Mouse (Mus musculus): Measurements from ENCODE around the gene Gm1043. TPM values are rescaled to one million over a fixed set of nuclear protein-coding genes. Genes with fewer than 3 reads are reported as not detected.

The Gm1043 gene
- polyA plus RNA-seq, 1 experiment from 2014 or later, result 0.03 TPM

DNA sequence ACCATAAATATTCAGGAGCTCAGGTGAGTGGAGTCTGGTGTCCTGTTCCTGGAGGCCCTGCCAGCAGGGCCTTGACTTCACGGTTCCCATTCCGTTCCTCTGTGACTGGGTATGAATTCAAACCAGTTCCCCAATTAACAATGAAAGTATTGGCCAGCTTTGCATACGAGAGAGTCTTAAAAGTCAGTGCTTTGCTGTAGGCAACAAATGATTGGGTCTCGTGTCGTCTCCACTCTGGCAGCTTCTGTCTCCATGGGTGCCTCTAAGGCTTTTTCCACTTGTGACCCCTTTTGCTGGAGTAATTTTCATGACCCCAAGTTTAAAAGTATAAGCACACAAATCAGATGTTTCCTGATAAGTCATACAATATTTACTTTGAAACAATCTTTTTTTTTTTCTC, 4.6 kb upstream of the Gm1043 start:
- Histone ChIP-seq H3K36me3 (ENCODE audit: control insufficient read depth, insufficient read depth, low read length) (no peaks in the 10 kb centered on the region), H3K27me3 (replicated peaks; ENCODE audit: control insufficient read depth, insufficient read depth, low read length) (peaks cover 4% of the 10 kb centered on the region; the same call in 1 of the 2 replicates), H3K4me1 (ENCODE audit: control insufficient read depth, insufficient read depth, low read length) (peaks cover 6% of the 10 kb centered on the region; the same call in 1 of the 2 replicates), H3K4me3 (ENCODE audit: low read depth, low read length) (no peak overlapping the region), H3K4me2 (ENCODE audit: low read depth, low read length) (no peak overlapping the region), H3K9ac (ENCODE audit: low read depth, low read length) (no peak overlapping the region), H3K27ac (replicated peaks; ENCODE audit: low read depth, low read length) (no peak overlapping the region), H3K9me3 (ENCODE audit: control insufficient read depth, low read length) (no peaks in the 10 kb centered on the region)
- ATAC-seq (ENCODE audit: low read depth) (no peak), DNase-seq (ENCODE audit: low spot score) (no peak)
- WGBS, result 80% methylated on average over 5 of the region's 5 CpGs

DNA sequence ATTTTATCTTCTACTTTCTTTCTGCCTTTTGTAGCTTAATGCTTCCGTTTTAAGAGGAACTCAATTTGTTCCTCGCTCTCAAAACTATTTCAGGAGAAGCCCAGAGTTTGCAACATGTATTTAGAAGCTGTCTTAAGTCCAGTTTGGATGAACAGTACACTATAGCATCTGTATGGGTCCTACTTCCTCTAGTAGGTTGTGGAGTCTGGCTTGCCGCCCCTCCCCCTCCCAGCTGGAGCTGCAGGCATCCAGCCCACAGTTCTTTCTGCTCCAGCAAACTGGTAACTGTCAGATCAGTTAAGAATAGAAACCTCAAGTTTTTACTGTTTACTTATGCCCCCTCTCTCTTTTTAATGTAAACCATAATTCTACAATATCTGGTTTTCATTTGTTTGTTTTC, 2.8 kb upstream of the Gm1043 start:
- H3K4me1 ChIP-seq (ENCODE audit: control insufficient read depth, insufficient read depth, low read length), result peaks cover 6% of the 10 kb centered on the region; the same call in 1 of the 2 replicates
- no peaks in the 10 kb centered on the region for H3K36me3 ChIP-seq (ENCODE audit: control insufficient read depth, insufficient read depth, low read length)
- no peak overlapping the region for H3K9ac ChIP-seq (ENCODE audit: low read depth, low read length)
- no peaks in the 10 kb centered on the region for H3K27me3 ChIP-seq (replicated peaks; ENCODE audit: control insufficient read depth, insufficient read depth, low read length)
- DNase-seq (ENCODE audit: low spot score), result no peak
- no peak overlapping the region for H3K27ac ChIP-seq (replicated peaks; ENCODE audit: low read depth, low read length)
- H3K4me3 ChIP-seq (ENCODE audit: low read depth, low read length), result no peak overlapping the region
- H3K4me2 ChIP-seq (ENCODE audit: low read depth, low read length), result no peak overlapping the region
- no peak for ATAC-seq (ENCODE audit: low read depth)
- no peaks in the 10 kb centered on the region for H3K9me3 ChIP-seq (ENCODE audit: control insufficient read depth, low read length)
- WGBS, result 17% methylated on average over 3 of the region's 3 CpGs

DNA sequence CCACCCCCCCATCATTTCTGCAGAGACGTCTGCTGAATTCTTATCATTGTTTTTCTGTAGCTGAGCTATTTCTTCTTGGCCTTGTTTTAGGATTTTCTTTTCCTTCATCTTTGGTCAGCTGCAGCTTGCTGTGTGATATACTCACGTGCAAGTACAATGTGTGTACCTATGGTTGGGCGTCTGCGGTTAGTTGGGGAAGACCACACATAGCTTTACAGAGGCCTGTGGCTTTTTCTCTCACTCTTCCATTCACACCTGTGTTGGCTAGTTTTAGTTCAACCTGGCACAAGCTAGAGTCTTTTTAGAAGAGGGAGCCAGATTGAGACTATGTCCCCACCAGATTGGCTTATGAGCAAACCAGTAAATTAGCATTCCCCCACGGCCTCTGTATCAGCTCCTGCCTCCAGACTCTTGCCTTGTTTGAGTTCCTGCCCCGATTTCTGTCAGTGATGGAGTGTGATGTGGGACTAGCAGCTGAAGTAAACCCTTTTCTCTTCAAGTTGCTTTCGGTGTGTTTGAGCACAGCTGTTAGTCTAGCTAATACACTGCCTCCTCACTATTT, 1.9 kb upstream of the Gm1043 start:
- Histone ChIP-seq H3K9me3 (ENCODE audit: control insufficient read depth, low read length) (no peaks in the 10 kb centered on the region), H3K27ac (replicated peaks; ENCODE audit: low read depth, low read length) (no peak overlapping the region), H3K4me1 (ENCODE audit: control insufficient read depth, insufficient read depth, low read length) (peaks cover 6% of the 10 kb centered on the region; the same call in 1 of the 2 replicates), H3K9ac (ENCODE audit: low read depth, low read length) (no peak overlapping the region), H3K4me2 (ENCODE audit: low read depth, low read length) (no peak overlapping the region), H3K27me3 (replicated peaks; ENCODE audit: control insufficient read depth, insufficient read depth, low read length) (no peaks in the 10 kb centered on the region), H3K36me3 (ENCODE audit: control insufficient read depth, insufficient read depth, low read length) (no peaks in the 10 kb centered on the region), H3K4me3 (ENCODE audit: low read depth, low read length) (no peak overlapping the region)
- ATAC-seq (ENCODE audit: low read depth), result no peak
- DNase-seq (ENCODE audit: low spot score), result no peak
- WGBS, result 73% methylated on average over 7 of the region's 7 CpGs

DNA sequence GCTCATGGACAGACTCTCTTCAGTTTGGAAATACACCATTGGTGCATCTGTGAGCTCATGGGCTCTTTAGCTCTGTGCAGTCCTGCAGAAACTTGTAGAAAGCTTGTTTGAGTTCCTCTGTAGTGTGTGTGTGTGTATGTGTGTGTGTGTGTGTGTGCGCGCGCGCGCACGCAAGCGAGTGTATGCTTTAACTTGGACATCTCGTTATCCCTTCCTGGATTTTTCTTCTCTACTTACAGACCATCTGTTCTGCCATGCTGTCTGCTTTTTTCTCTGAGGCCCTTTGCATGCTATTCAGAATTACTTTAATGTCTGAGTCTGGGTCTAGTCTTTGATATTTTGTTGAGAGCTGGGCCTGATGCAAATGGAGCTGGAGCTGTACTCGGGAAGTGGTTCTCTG, 1.3 kb upstream of the Gm1043 start:
- Histone ChIP-seq H3K4me3 (ENCODE audit: low read depth, low read length) (no peak overlapping the region), H3K27me3 (replicated peaks; ENCODE audit: control insufficient read depth, insufficient read depth, low read length) (no peaks in the 10 kb centered on the region), H3K4me2 (ENCODE audit: low read depth, low read length) (no peak overlapping the region), H3K4me1 (ENCODE audit: control insufficient read depth, insufficient read depth, low read length) (peaks cover 6% of the 10 kb centered on the region; the same call in 1 of the 2 replicates), H3K36me3 (ENCODE audit: control insufficient read depth, insufficient read depth, low read length) (no peaks in the 10 kb centered on the region), H3K9ac (ENCODE audit: low read depth, low read length) (no peak overlapping the region), H3K9me3 (ENCODE audit: control insufficient read depth, low read length) (no peaks in the 10 kb centered on the region), H3K27ac (replicated peaks; ENCODE audit: low read depth, low read length) (no peak overlapping the region)
- WGBS, result 82% methylated on average over 9 of the region's 9 CpGs
- ATAC-seq (ENCODE audit: low read depth) (no peak), DNase-seq (ENCODE audit: low spot score) (no peak)

DNA sequence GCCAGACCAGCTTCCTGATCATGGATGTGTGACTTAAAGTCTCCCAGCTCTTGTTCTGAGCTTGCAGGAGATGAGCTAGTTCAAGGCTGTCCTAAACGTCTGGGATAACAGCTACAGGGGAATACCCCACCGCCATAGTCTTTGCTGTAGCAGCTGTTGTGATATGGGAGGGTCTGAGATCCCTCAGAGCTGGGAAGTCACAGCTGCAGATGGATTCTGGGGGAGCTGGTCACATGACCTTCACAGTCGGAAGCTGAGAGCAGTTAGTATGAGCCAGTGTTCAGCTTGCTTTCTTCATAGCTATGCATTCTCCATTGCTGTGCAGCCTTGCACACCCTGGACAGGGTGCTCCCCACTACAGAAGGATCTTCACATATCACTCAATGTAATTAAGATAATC, 748 bp downstream of the Gm1043 start:
- 55% methylated on average over 3 of the region's 3 CpGs for WGBS

DNA sequence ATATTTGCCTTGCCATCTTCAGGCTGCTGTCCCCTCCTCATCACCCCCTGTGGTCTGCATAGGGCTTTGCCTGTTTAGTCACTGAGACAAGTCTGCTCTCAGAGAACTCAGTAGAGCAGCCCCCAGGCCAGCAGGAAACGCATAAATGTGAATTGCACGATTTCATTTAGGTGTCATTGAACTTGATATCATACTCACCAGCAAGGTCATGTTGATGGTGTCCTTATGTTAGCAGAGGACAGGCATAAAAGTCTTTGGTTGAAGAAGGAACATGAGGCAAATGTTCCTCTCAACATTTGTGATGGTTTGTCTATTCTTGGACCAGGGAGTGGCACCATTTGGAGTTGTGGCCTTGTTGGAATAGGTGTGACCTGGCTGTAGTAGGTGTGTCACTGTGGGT, 2.6 kb downstream of the Gm1043 start:
- no peak overlapping the region for H3K4me2 ChIP-seq (ENCODE audit: low read depth, low read length)
- no peak overlapping the region for H3K4me3 ChIP-seq (ENCODE audit: low read depth, low read length)
- 47% methylated on average over 2 of the region's 2 CpGs for WGBS
- no peak overlapping the region for H3K9ac ChIP-seq (ENCODE audit: low read depth, low read length)
- H3K27ac ChIP-seq (replicated peaks; ENCODE audit: low read depth, low read length), result no peak overlapping the region
- ATAC-seq (ENCODE audit: low read depth) (no peak), DNase-seq (ENCODE audit: low spot score) (no peak)
- H3K36me3 ChIP-seq (ENCODE audit: control insufficient read depth, insufficient read depth, low read length), result no peaks in the 10 kb centered on the region
- no peaks in the 10 kb centered on the region for H3K9me3 ChIP-seq (ENCODE audit: control insufficient read depth, low read length)
- H3K27me3 ChIP-seq (replicated peaks; ENCODE audit: control insufficient read depth, insufficient read depth, low read length), result peaks cover 28% of the 10 kb centered on the region
- no peaks in the 10 kb centered on the region; the same call in 1 of the 2 replicates for H3K4me1 ChIP-seq (ENCODE audit: control insufficient read depth, insufficient read depth, low read length)

More for the DNA sequence above, 748 bp downstream of the Gm1043 start:
- Histone ChIP-seq H3K4me3 (ENCODE audit: low read depth, low read length) (no peak overlapping the region), H3K9ac (ENCODE audit: low read depth, low read length) (no peak overlapping the region), H3K27ac (replicated peaks; ENCODE audit: low read depth, low read length) (no peak overlapping the region), H3K36me3 (ENCODE audit: control insufficient read depth, insufficient read depth, low read length) (no peaks in the 10 kb centered on the region), H3K4me2 (ENCODE audit: low read depth, low read length) (no peak overlapping the region), H3K27me3 (replicated peaks; ENCODE audit: control insufficient read depth, insufficient read depth, low read length) (peaks cover 9% of the 10 kb centered on the region), H3K9me3 (ENCODE audit: control insufficient read depth, low read length) (no peaks in the 10 kb centered on the region), H3K4me1 (ENCODE audit: control insufficient read depth, insufficient read depth, low read length) (peaks cover 6% of the 10 kb centered on the region; the same call in 1 of the 2 replicates)
- DNase-seq (ENCODE audit: low spot score) (no peak), ATAC-seq (ENCODE audit: low read depth) (no peak)

DNA sequence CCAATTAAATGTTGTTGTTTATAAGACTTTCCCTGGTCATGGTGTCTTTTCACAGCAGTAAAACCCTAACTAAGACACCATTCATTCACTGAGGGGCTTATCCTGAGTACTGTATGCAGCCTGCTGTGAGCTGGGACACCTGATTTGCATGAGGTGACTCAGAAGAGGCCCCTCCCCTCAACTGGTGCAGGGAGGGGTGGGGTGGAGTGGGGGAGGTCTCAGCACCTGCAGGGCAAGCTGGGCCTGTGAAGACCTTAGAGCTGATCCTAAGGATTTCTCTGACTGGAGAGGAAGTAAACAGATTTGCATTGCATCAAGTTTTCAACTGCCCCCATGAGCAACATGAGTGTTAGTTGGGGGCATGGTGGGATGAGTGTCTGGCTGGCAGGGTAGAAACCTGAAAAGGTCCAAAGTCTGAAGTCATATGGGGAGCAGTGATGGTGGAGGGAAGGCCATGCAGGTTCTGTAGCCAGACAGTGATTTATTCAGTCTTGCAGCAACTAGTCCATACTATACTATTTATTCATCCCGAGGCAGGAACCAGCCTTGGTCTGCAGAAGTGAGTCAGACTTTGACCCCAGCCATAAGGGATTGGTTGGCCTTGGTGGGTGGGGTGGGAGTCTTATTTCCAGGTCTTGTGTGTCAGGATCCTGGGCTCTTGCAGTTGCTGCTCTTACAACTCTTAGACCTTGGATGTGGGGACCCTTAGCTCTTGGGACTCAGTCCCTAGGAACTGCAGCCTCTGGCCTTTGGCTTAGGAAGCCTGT, 3.4 kb downstream of the Gm1043 start:
- no peak for ATAC-seq (ENCODE audit: low read depth)

DNA sequence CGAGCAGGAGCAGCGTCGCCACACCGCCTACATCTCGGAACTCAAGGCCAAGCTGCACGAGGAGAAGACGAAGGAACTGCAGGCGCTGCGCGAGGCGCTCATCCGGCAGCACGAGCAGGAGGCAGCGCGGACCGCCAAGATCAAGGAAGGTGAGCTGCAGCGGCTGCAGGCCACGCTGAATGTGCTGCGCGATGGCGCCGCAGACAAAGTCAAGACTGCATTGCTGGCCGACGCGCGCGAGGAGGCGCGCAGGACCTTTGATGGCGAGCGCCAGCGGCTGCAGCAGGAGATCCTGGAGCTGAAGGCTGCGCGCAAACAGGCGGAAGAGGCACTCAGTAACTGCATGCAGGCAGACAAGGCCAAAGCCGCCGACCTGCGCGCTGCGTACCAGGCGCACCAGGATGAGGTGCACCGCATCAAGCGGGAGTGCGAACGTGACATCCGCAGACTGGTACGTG, 6.0 kb downstream of the Gm1043 start:
- Histone ChIP-seq H3K4me2 (ENCODE audit: low read depth, low read length) (peak overlapping the region; percentile 63), H3K4me1 (ENCODE audit: control insufficient read depth, insufficient read depth, low read length) (no peaks in the 10 kb centered on the region; the same call in 1 of the 2 replicates), H3K9ac (ENCODE audit: low read depth, low read length) (peak overlapping the region; percentile 44), H3K27ac (replicated peaks; ENCODE audit: low read depth, low read length) (no peak overlapping the region), H3K4me3 (ENCODE audit: low read depth, low read length) (peak overlapping the region; percentile 37), H3K9me3 (ENCODE audit: control insufficient read depth, low read length) (no peaks in the 10 kb centered on the region), H3K27me3 (replicated peaks; ENCODE audit: control insufficient read depth, insufficient read depth, low read length) (peaks cover 30% of the 10 kb centered on the region), H3K36me3 (ENCODE audit: control insufficient read depth, insufficient read depth, low read length) (no peaks in the 10 kb centered on the region)
- under 1% methylated on average over 33 of the region's 47 CpGs for WGBS
- peak; percentile 62 for ATAC-seq (ENCODE audit: low read depth)
- DNase-seq (ENCODE audit: low spot score), result peak; percentile 56

More for the DNA sequence above, 3.4 kb downstream of the Gm1043 start:
- no peak overlapping the region for H3K4me2 ChIP-seq (ENCODE audit: low read depth, low read length)
- DNase-seq (ENCODE audit: low spot score), result no peak
- no peaks in the 10 kb centered on the region for H3K36me3 ChIP-seq (ENCODE audit: control insufficient read depth, insufficient read depth, low read length)
- H3K9ac ChIP-seq (ENCODE audit: low read depth, low read length), result no peak overlapping the region
- no peak overlapping the region for H3K4me3 ChIP-seq (ENCODE audit: low read depth, low read length)
- no peaks in the 10 kb centered on the region for H3K9me3 ChIP-seq (ENCODE audit: control insufficient read depth, low read length)
- no peaks in the 10 kb centered on the region; the same call in 1 of the 2 replicates for H3K4me1 ChIP-seq (ENCODE audit: control insufficient read depth, insufficient read depth, low read length)
- no peak overlapping the region for H3K27ac ChIP-seq (replicated peaks; ENCODE audit: low read depth, low read length)
- 10% methylated on average over 1 of the region's 1 CpGs for WGBS
- H3K27me3 ChIP-seq (replicated peaks; ENCODE audit: control insufficient read depth, insufficient read depth, low read length), result peaks cover 30% of the 10 kb centered on the region
